Mouse (Mus musculus): ENCODE results near the gene Zbtb18.

The Zbtb18 gene

GRCm38 (mm10) chr1:177442196-177442808 is at the start of gene Zbtb18:
TSS of gene Zbtb18 (plus strand) at chr1:177442351.
- DNase-seq: peak; percentile 87

GRCm38 (mm10) chr1:177397455-177397854 is 44.7 kb upstream of the Zbtb18 start:
- no peak for DNase-seq

GRCm38 (mm10) chr1:177405170-177405569 is 37.0 kb upstream of the Zbtb18 start:
- DNase-seq: no peak

- DNase-seq: no peak
Measured at GRCm38 (mm10) chr1:177408690-177409089, 33.5 kb upstream of the Zbtb18 start.

GRCm38 (mm10) chr1:177410769-177411348 is 31.3 kb upstream of the Zbtb18 start:
- no peak for DNase-seq

GRCm38 (mm10) chr1:177411359-177412358 is 30.5 kb upstream of the Zbtb18 start:
- peak; percentile 37 for DNase-seq

- DNase-seq: no peak
Measured at GRCm38 (mm10) chr1:177419331-177419730, 22.8 kb upstream of the Zbtb18 start.

GRCm38 (mm10) chr1:177420126-177420525 is 22.0 kb upstream of the Zbtb18 start:
- DNase-seq: no peak

- DNase-seq: no peak
Measured at GRCm38 (mm10) chr1:177427862-177428261, 14.3 kb upstream of the Zbtb18 start.

GRCm38 (mm10) chr1:177428338-177428737 is 13.8 kb upstream of the Zbtb18 start:
- DNase-seq: no peak

- no peak for DNase-seq
Measured at GRCm38 (mm10) chr1:177429067-177429466, 13.1 kb upstream of the Zbtb18 start.

- DNase-seq: no peak
Measured at GRCm38 (mm10) chr1:177440411-177440810, 1.7 kb upstream of the Zbtb18 start.

GRCm38 (mm10) chr1:177440981-177441491 is 1.1 kb upstream of the Zbtb18 start:
- DNase-seq: no peak

GRCm38 (mm10) chr1:177441492-177442195 is 507 bp upstream of the Zbtb18 start:
- DNase-seq: peak; percentile 94

GRCm38 (mm10) chr1:177442821-177443723 is 921 bp downstream of the Zbtb18 start:
- no peak for DNase-seq

- no peak for DNase-seq
Measured at GRCm38 (mm10) chr1:177443724-177444482, 1.8 kb downstream of the Zbtb18 start.

- DNase-seq: no peak
Measured at GRCm38 (mm10) chr1:177444483-177444810, 2.3 kb downstream of the Zbtb18 start.

- no peak for DNase-seq
Measured at GRCm38 (mm10) chr1:177444941-177445340, 2.8 kb downstream of the Zbtb18 start.

GRCm38 (mm10) chr1:177445461-177446130 is 3.4 kb downstream of the Zbtb18 start:
- no peak for DNase-seq

- DNase-seq: no peak
Measured at GRCm38 (mm10) chr1:177447086-177447485, 4.9 kb downstream of the Zbtb18 start.

All from right cerebral cortex, postnatal 4 days (tissue).